Mouse (Mus musculus) heart, postnatal 0 days (tissue): ENCODE measurements around the gene Lhfp. TPM values are rescaled to one million over a fixed set of nuclear protein-coding genes. Genes with fewer than 3 reads are reported as not detected.

Source experiments
- ATAC-seq: fragments of 200-750 bp; cut with Nextera tagmentation; 2 replicates; pipeline ENCODE4 v1.8.0; 2017; ENCODE audit warnings: low read depth, moderate number of reproducible peaks, moderate library complexity; ENCODE audit not compliant: insufficient read depth
- DNase-seq: peaks from one replicate; pipeline ENCODE4 v3.0.0-alpha.2; 2016; ENCODE audit warnings: low spot score
- H3K27ac ChIP-seq: fragments of 300-500 bp; sonication (generic); 2 replicates; pipeline ENCODE4 v1.5.1; 2014; ENCODE audit warnings: low read depth, mild to moderate bottlenecking
- H3K27me3 ChIP-seq: fragments of 300-500 bp; sonication (generic); 2 replicates; pipeline ENCODE4 v1.6.1; 2014; ENCODE audit warnings: low read length, mixed read lengths; ENCODE audit not compliant: control insufficient read depth, insufficient read depth
- H3K36me3 ChIP-seq: fragments of 300-500 bp; sonication (generic); replicated peaks from 2 replicates; pipeline ENCODE4 v1.6.1; 2014; ENCODE audit warnings: low read length, mixed read lengths; ENCODE audit not compliant: control insufficient read depth, insufficient read depth
- H3K4me1 ChIP-seq: fragments of 300-500 bp; sonication (generic); 2 replicates; pipeline ENCODE4 v1.6.1; 2014; ENCODE audit warnings: antibody characterized with exemption; ENCODE audit not compliant: control insufficient read depth, insufficient read depth
- H3K4me2 ChIP-seq: fragments of 300-500 bp; sonication (generic); 2 replicates; pipeline ENCODE4 v1.6.1; 2014; ENCODE audit warnings: low read depth, mild to moderate bottlenecking, low read length, moderate library complexity
- H3K4me3 ChIP-seq: fragments of 300-500 bp; sonication (generic); 2 replicates; pipeline ENCODE4 v1.5.1; 2014; ENCODE audit warnings: low read depth, low read length
- H3K9ac ChIP-seq: fragments of 300-500 bp; sonication (generic); replicated peaks from 2 replicates; pipeline ENCODE4 v1.6.1; 2014; ENCODE audit warnings: low read depth, low read length, mixed read lengths
- H3K9me3 ChIP-seq: fragments of 300-500 bp; sonication (generic); replicated peaks from 2 replicates; pipeline ENCODE4 v1.6.1; 2016; ENCODE audit warnings: low read length; ENCODE audit not compliant: control insufficient read depth
- CTCF ChIP-seq: IDR thresholded peaks from 2 replicates; pipeline ENCODE4 v1.5.1; 2016; ENCODE audit warnings: antibody characterized with exemption, control low read depth, low read depth
- EP300 ChIP-seq: IDR thresholded peaks from 2 replicates; pipeline ENCODE4 v1.6.1; 2016; ENCODE audit warnings: antibody characterized with exemption, low read depth
- WGBS: fragments of 180-500 bp; shearing (Covaris S2); extraction: QIAGEN DNeasy Blood & Tissue Kit; methylation state at CpG from one replicate; pipeline ENCODE4 v1.1.7; 2014; 5-methylcytosine and 5-hydroxymethylcytosine counted together
- polyA plus RNA-seq: library from polyadenylated mRNA; unstranded; fragments of >200 nt; fragmentation: Nextera tagmentation; extraction: Ambion mirVana; gene quantifications from 2 replicates; pipeline ENCODE4 v1.2.1, GENCODE M21; 2015
- total RNA-seq: library from RNA; depleted of rRNA; stranded (reverse); fragments of >200 nt; gene quantifications from 2 replicates; pipeline ENCODE4 v1.2.3, GENCODE M21; 2014; ENCODE audit warnings: low replicate concordance

Lhfp gene
- total and polyA plus RNA-seq, 2 experiments from 2014 or later = 78.0 to 87.2 TPM

GRCm38 (mm10) chr3:53245571-53246208 is 204.4 kb downstream of the Lhfp start:
- TF ChIP-seq CTCF (no peak), EP300 (no peak)
- H3K4me1 ChIP-seq = no peaks in the 10 kb centered on the region
- H3K9ac ChIP-seq = no peak overlapping the region
- H3K4me2 ChIP-seq = no peak overlapping the region
- H3K27me3 ChIP-seq = no peaks in the 10 kb centered on the region
- DNase-seq (no peak), ATAC-seq (peak; percentile 41; the same call in 1 of the 2 replicates)
- no peaks in the 10 kb centered on the region for H3K36me3 ChIP-seq
- 80% methylated on average over 9 of the region's 9 CpGs for WGBS
- no peak overlapping the region for H3K27ac ChIP-seq
- no peak overlapping the region for H3K4me3 ChIP-seq
- H3K9me3 ChIP-seq = no peaks in the 10 kb centered on the region

GRCm38 (mm10) chr3:53247102-53247501 is 205.8 kb downstream of the Lhfp start:
- H3K27ac ChIP-seq = no peak overlapping the region
- no peak for ATAC-seq
- H3K9me3 ChIP-seq = no peaks in the 10 kb centered on the region
- WGBS = 80% methylated on average over 3 of the region's 3 CpGs
- no peaks in the 10 kb centered on the region for H3K27me3 ChIP-seq
- TF ChIP-seq CTCF (peak; percentile 45), EP300 (no peak)
- no peaks in the 10 kb centered on the region for H3K36me3 ChIP-seq
- no peak overlapping the region for H3K4me2 ChIP-seq
- no peak overlapping the region for H3K9ac ChIP-seq
- no peak overlapping the region for H3K4me3 ChIP-seq
- peaks cover 5% of the 10 kb centered on the region; the same call in 1 of the 2 replicates for H3K4me1 ChIP-seq
- peak; percentile 21 for DNase-seq

DNA sequence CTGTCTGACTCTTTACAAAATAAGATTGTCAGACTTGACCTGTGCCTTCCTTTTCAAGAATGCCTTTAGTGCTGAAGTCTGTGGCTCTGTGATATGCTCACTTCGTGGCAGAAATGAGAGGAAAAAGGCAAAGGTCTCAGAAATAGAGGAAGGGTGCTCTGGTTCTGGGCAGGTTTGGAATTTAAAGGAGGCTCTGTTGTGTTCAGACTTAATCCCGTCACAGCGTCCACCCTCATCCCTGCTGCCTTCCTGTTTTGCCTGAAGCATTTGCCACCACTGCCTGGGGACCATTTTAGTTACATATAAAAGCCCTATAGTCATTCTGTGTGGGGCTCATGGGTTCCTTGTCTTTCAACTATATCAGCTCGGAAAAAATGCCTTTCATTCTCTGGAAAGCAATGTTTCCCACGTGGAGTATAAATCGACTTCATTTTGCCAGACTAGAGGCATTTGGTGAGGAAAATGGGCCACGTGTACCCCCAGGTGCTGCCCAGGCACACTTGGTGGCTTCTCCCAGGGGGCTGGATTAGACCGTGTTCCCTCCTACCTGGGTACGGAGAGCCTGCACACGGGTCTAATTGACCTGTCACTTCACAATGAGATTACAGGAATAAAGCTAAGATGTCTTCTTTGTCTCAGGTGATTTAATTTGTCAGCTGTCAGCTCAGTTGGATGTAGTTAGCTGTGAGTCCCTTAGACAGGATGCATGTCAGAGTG is 207.0 kb downstream of the Lhfp start:
- Histone ChIP-seq H3K27ac (no peak overlapping the region), H3K36me3 (no peaks in the 10 kb centered on the region), H3K27me3 (no peaks in the 10 kb centered on the region), H3K9ac (no peak overlapping the region), H3K4me3 (no peak overlapping the region), H3K4me2 (no peak overlapping the region), H3K4me1 (peaks cover 17% of the 10 kb centered on the region), H3K9me3 (no peaks in the 10 kb centered on the region)
- no peak for DNase-seq
- TF ChIP-seq CTCF (no peak), EP300 (no peak)
- no peak for ATAC-seq
- WGBS = 48% methylated on average over 10 of the region's 10 CpGs

GRCm38 (mm10) chr3:53252556-53252955 is 211.2 kb downstream of the Lhfp start:
- no peak overlapping the region for H3K4me3 ChIP-seq
- no peaks in the 10 kb centered on the region for H3K27me3 ChIP-seq
- no peak for DNase-seq
- H3K9me3 ChIP-seq = no peaks in the 10 kb centered on the region
- H3K27ac ChIP-seq = peak overlapping the region; percentile 69
- TF ChIP-seq EP300 (no peak), CTCF (no peak)
- H3K4me2 ChIP-seq = peak overlapping the region; percentile 53
- H3K4me1 ChIP-seq = peaks cover 26% of the 10 kb centered on the region
- 29% methylated on average over 5 of the region's 5 CpGs for WGBS
- no peak for ATAC-seq
- H3K9ac ChIP-seq = no peak overlapping the region
- no peaks in the 10 kb centered on the region for H3K36me3 ChIP-seq

GRCm38 (mm10) chr3:53253223-53253832 is 212.0 kb downstream of the Lhfp start:
- Histone ChIP-seq H3K36me3 (no peaks in the 10 kb centered on the region), H3K4me1 (peaks cover 26% of the 10 kb centered on the region), H3K9ac (no peak overlapping the region), H3K4me2 (peak overlapping the region; percentile 53), H3K9me3 (no peaks in the 10 kb centered on the region), H3K27me3 (no peaks in the 10 kb centered on the region), H3K4me3 (peak overlapping the region; percentile 23), H3K27ac (peak overlapping the region; percentile 69)
- TF ChIP-seq EP300 (peak; percentile 85), CTCF (no peak)
- ATAC-seq = peak; percentile 90
- DNase-seq = peak; percentile 85
- 16% methylated on average over 5 of the region's 5 CpGs for WGBS
